Mouse (Mus musculus): ENCODE measurements at regions not wholly inside any gene's neighbourhood (a gene's known extent, or its start where the extent isn't known, plus 50 kb on each side); places are given as distances from the start of the nearest gene placed in this dataset.

GRCm38 (mm10) chr7:70834787-70835461 lies 468.4 kb upstream of the Nr2f2 start:
- no peak for DNase-seq (ENCODE audit: low read depth, low spot score)

DNA sequence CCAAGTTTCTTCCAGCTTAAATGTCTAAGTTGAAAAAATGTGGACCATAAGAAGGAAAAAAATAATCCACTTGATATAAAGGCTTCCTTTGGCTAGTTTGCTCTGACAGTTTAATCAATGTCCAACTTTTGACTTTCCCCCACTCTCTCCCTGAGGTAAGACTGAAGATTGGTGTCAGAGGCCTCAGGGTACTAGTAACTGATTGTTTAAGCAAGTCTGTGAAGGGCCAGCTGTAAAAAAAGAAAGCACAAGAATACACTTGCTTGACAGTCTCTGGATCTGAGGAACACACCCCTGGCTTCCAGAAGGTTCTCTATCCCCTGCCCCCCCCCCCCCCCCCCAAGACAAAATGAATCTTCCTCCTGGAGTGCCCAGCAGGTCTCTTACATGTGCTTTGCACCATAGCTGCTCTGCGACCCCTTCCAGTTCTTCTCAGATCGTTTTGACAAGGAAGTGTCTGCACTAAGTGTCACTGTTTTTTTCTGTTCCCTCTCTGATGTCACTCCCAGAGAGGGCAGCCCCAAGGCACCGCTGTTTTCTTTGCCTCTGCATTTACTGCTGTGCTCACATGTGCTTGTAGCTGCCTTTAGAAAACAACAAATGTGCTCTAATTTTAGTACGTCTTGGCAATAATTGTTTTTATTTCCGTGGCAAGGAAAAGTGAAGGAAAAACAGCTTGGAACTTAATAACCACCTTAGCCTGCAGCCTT lies 462.1 kb upstream of the Nr2f2 start:
- no peak for DNase-seq (ENCODE audit: low read depth, low spot score)

- DNase-seq (ENCODE audit: low read depth, low spot score) = no peak
These were observed 459.5 kb upstream of the Nr2f2 start for GRCm38 (mm10) chr7:70826074-70826473.

DNA sequence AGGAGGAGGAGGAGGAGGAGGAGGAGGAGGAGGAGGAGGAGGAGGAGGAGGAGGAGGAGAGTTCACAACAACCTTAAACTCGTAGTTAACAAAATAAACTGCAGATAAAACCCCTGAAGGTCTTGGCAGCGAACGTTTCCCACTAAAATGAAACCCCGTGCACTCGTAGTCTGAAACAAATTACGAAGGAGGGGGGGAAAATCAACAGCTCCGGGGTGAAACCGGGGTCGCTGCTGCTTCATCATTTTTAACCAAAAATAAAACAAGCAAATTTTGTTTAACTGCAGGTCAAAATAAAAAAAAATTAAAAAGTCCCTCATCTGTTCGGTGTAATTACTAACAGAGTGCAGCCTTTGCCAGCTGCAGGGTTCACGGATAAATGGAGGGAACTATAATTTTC lies 456.5 kb upstream of the Nr2f2 start:
- no peak for DNase-seq (ENCODE audit: low read depth, low spot score)

GRCm38 (mm10) chr7:70822310-70822821 lies 455.8 kb upstream of the Nr2f2 start:
- no peak for DNase-seq (ENCODE audit: low read depth, low spot score)

GRCm38 (mm10) chr7:70821861-70822260 lies 455.3 kb upstream of the Nr2f2 start:
- no peak for DNase-seq (ENCODE audit: low read depth, low spot score)

DNA sequence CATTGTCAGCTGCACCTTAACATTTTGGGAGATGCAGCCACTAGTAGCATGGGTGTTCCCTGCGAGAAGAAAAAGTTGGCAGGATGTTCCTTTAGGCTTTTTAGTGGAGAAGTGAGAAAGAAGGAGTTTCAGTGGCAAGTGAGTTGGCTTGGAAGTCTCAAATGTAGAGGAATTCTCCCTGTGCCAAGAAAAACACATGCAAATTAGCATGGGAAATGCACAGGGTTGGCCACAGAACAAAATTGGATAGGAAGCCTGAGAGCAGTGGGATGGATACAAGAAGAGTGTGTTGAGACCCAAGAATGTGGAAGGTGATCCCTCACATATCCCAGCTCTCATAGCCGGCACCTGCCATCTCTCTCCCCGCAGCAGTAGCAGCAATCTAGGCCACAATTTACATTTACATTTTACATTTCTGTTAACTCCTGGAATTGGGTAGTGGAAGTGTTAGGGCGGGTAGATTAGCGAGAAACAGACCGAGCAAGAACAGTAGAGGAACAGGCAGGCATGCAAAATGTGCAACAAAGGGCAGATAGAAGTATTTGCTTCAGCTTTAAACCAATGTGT lies 450.9 kb upstream of the Nr2f2 start:
- DNase-seq (ENCODE audit: low read depth, low spot score) = no peak

DNA sequence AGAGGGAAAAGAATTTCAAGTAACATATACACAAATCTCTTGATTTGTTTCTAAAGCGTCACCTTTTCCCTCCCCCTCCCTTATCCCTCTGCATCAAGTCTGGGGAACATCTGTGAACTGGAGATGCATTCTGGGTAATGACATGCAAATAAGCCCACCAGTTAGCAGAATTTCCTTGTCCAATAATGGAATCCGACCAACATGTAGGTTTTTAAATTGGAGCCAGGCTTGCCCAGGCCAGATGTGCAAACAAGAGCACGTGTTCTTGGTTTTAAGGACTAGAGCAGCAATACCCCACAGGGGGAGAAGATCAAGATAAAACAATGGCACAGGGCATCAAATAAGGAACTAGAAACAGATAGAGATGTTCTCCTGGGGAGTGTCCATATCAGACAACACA lies 447.9 kb upstream of the Nr2f2 start:
- no peak for DNase-seq (ENCODE audit: low read depth, low spot score)

- DNase-seq (ENCODE audit: low read depth, low spot score) = no peak
These were observed 446.6 kb upstream of the Nr2f2 start for GRCm38 (mm10) chr7:70813101-70813500.

- no peak for DNase-seq (ENCODE audit: low read depth, low spot score)
These were observed 444.0 kb upstream of the Nr2f2 start for GRCm38 (mm10) chr7:70810411-70811090.

DNA sequence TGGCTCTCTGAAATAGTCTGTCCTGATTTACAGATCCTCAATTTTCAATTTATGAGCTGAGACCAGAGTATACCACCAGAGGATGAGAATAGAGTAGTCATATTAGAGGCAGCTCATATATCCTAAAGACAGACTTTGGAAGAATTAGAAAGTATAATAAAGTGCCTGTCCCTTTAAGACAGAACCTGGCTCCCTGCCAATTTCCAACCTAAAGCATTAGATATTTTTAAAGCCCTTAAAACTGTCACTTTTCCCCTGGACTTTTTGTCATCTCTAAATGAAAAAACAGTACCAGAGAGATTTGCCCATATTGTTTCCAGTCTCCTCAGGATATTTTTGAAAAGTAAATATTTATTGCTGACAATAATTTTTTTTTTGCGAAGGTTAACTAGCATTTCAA lies 437.7 kb upstream of the Nr2f2 start:
- no peak for DNase-seq (ENCODE audit: low read depth, low spot score)

DNA sequence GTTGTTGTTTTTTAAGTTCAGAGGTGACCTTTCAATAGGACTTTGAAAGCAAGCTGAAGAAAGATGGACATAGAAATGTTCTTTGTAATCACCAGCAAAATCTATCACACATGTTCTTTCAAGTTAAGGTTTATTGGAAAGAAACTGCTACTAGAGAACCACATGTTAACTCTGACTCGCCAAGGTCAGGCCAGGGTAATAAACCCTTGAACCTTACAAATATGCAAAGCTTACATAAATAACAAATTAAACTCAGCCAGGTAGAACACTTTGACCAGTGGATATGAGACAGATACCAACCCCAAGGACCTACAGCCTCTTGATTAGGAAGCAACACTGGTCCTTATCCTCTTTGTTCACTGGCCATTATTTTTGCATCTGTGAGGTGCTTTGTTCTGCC lies 433.4 kb upstream of the Nr2f2 start:
- no peak for DNase-seq (ENCODE audit: low read depth, low spot score)

DNA sequence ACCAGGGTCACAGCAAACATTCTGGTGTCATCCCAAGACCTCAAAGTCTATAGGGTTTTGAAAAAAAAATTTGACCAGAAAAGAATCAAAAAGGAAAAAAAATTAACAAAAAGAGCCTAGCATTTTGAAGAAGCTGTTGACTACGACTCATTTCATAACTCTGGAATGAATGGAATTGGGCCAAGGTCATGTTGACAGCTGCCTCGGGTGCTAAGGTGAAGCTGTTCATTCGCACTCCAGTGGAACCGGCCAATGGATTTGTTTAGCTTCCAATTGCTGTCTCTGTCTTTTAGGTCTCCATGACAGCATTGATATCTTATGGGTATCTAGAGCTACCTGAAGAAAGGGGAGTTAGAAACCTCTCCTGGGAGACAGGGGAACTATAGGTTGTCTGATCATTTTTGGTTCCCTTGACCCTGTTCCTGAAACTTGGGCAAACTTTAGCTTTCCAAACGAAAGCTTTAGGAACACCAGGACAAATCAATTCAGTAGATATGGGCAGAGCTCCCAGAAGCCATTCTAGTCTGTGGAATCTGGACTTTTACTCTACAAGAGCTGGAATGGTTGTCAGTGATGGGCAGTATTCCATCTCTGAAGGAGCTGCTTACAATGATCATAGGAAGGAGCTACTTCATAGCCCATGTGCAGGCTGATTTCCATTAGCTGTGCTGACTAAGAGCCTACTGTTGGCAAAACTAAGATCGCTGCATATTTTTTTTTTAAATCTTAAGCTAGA lies 432.7 kb upstream of the Nr2f2 start:
- DNase-seq (ENCODE audit: low read depth, low spot score) = no peak

- no peak for DNase-seq (ENCODE audit: low read depth, low spot score)
These were observed 429.7 kb upstream of the Nr2f2 start for GRCm38 (mm10) chr7:70796038-70796760.

DNA sequence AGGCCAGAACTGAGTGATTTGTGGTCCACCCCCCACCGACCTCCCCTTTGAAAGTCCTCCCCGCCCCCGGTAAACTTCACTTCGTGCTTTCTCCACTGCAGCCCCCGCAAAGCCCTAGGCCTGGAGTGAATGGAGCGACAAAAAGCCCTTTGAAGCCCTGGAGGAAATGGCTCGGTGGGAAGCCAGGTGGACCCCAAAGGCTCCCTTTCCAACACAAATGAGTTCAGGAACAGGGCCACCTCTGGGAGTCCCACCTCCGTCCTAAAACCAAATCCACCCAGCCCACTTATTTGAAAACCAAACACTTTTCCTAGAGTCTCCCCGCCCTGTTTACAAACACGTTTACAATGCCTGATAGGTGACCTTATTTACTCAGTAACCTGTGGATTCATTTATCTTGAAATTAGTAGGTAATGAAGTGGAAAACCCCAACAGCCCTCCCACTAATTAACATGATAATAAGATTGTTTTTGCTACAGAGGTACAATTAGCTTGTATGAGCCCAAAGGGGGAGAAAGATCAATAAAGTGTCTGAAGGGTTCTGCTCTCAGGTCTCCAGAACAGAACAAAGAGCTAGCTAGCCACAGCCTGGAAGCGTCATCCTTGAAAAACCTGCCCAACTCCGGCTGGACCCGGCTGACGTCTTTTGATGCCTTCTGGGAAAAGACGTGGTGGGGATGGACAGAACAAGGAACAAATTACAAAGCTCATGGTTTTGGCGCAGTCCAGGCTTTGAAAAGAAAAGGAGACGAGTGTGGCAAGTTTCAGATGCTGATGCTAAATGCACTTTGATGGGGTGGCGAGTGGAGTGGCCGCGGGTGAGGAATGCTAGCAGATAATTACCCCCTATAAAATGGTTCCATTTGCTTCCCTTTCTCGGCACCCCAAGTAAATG lies 422.6 kb upstream of the Nr2f2 start:
- peak; percentile 59 for DNase-seq (ENCODE audit: low read depth, low spot score)

GRCm38 (mm10) chr7:70787966-70788365 lies 421.4 kb upstream of the Nr2f2 start:
- no peak for DNase-seq (ENCODE audit: low read depth, low spot score)

GRCm38 (mm10) chr7:70780742-70781332 lies 414.3 kb upstream of the Nr2f2 start:
- no peak for DNase-seq (ENCODE audit: low read depth, low spot score)

DNA sequence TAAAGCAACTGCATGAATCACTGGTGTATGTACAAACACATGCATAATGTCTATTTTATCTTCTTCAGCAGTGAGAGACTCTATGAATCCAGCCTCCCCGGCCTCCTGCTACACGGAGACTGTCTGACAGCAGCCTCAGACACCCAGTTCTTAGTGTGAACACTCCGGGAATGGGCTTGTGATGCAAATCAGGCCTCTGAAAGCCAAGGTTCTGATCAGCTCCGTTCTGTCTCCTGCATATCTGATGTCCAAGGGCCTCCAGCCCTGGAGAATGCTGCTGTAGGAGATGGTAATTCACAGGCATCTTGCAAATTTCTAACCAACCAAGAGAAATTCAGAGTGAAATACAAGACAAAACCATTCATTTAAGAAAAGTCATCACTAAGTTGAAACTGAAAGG lies 411.2 kb upstream of the Nr2f2 start:
- DNase-seq (ENCODE audit: low read depth, low spot score) = no peak

DNA sequence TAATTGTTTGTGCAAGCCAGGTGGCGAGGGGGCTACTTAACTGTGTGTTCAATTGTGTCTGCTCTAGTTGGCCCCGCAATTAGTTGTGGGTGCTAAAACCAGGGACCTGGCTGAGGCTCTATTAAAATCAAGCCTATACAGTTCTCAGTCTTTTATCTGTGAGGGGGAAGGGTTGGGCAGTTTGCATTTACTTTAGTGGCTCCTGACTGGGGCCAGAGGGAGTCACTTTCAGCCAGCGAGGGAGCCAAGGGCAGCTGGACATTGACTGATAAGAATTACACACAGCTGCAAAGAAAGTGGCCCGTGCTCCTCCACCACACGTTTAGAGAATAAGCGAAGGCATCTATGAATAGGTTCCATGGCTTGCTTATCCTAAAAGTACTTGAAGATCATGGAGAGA lies 403.1 kb upstream of the Nr2f2 start:
- no peak for DNase-seq (ENCODE audit: low read depth, low spot score)

GRCm38 (mm10) chr7:70767697-70768096 lies 401.2 kb upstream of the Nr2f2 start:
- no peak for DNase-seq (ENCODE audit: low read depth, low spot score)

All from WW6 (cell line).